Comparison of ENCODE assay signal across 8 mouse cellular contexts in the genomic region with DNA sequence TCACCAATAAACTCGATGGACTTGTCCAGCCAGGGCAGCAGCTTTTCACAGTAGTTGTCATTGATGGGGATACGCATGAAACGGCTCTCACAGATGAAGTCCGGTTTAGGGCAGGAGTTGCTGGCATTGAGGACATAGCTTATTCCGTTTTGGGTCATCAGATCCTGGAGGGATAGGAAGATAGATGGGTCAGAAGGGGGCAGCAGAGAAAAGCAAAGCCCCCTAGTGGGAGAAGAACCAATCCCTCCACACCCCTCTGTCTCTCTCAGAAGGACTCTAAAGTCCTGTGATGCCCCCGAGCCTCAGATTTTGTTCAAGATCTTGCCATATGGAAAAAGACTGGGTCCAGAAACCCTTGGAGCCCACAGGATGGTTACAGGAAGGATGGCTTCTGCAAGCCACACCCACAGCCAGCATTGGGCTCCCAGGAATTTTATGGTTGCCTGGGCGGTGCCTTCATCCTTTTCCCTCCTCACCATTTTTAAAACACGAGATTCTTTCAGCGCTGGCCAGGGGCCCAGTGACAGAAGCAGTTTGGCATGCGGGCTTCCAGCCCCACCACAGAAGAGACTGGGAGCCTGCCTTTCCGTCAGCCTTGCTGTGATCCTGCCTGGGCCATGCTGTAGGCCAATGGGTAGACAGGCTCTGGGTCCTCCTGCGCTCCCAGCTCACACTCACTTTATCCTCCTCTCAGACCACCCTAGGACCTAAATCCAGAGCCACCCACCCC. TPM values are rescaled to one million over a fixed set of nuclear protein-coding genes. Genes with fewer than 3 reads are reported as not detected.
DNase-seq lines count a peak whose midpoint lies in the region; ATAC-seq lines count a peak whose summit lies in the region.

No protein-coding gene starts in this region.

- H3K36me3 ChIP-seq in heart, embryonic 16.5 days (ENCODE audit: control insufficient read depth, insufficient read depth), result peaks cover 17% of the 10 kb centered on the region
- H3K36me3 ChIP-seq in lung, embryonic 15.5 days, result no peaks in the 10 kb centered on the region
- H3K36me3 ChIP-seq in midbrain, embryonic 13.5 days, result peaks cover 91% of the 10 kb centered on the region

- WGBS in heart, embryonic 16.5 days, result 35% methylated on average over 12 of the region's 12 CpGs
- 26% methylated on average over 12 of the region's 12 CpGs for WGBS in lung, embryonic 15.5 days
- 36% methylated on average over 12 of the region's 12 CpGs for WGBS in midbrain, embryonic 13.5 days

- DNase-seq in cerebellum, adult 11 months, result peak; percentile 40
- no peak for DNase-seq in cerebellum, postnatal 4 days (ENCODE audit: low spot score in 2 of 2)
- DNase-seq in 3134 (ENCODE audit: extremely low read depth, insufficient read length, low spot score), result peak; percentile 86
- DNase-seq in cerebellum, postnatal 36 days, result peak; percentile 43 to 53
- no peak for DNase-seq in embryo, embryonic 10 days (ENCODE audit: low spot score)

- H3K9ac ChIP-seq in heart, embryonic 16.5 days (ENCODE audit: low read length), result peak overlapping the region; percentile 58
- H3K9ac ChIP-seq in lung, embryonic 15.5 days, result no peak overlapping the region
- H3K9ac ChIP-seq in midbrain, embryonic 13.5 days (replicated peaks), result no peak overlapping the region

- peaks cover 14% of the 10 kb centered on the region for H3K27me3 ChIP-seq in heart, embryonic 16.5 days (ENCODE audit: control insufficient read depth, insufficient read depth, low read length)
- H3K27me3 ChIP-seq in lung, embryonic 15.5 days, result peaks cover 45% of the 10 kb centered on the region
- peaks cover 44% of the 10 kb centered on the region for H3K27me3 ChIP-seq in midbrain, embryonic 13.5 days

- peak; percentile 56; the same call in 1 of the 2 replicates for ATAC-seq in heart, embryonic 16.5 days (replicated peaks; ENCODE audit: extremely low read depth, insufficient read depth, low FRiP score)
- ATAC-seq in lung, embryonic 15.5 days (ENCODE audit: borderline replicate concordance, extremely low read depth, low FRiP score, low TSS enrichment), result peak; percentile 41; the same call in 1 of the 2 replicates
- ATAC-seq in midbrain, embryonic 13.5 days, result no peak

- H3K4me1 ChIP-seq in heart, embryonic 16.5 days (ENCODE audit: control insufficient read depth, insufficient read depth, low read length), result peaks cover 32% of the 10 kb centered on the region
- H3K4me1 ChIP-seq in lung, embryonic 15.5 days, result peaks cover 26% of the 10 kb centered on the region
- peaks cover 38% of the 10 kb centered on the region for H3K4me1 ChIP-seq in midbrain, embryonic 13.5 days (replicated peaks)

- no peaks in the 10 kb centered on the region for H3K9me3 ChIP-seq in heart, embryonic 16.5 days (replicated peaks; ENCODE audit: control insufficient read depth, low read length)
- no peaks in the 10 kb centered on the region for H3K9me3 ChIP-seq in lung, embryonic 15.5 days
- no peaks in the 10 kb centered on the region for H3K9me3 ChIP-seq in midbrain, embryonic 13.5 days

- H3K27ac ChIP-seq in heart, embryonic 16.5 days (ENCODE audit: low read length), result peak overlapping the region; percentile 61
- 0 out of 2 replicates have a peak overlapping the region, but pooled peaks have one; percentile 24 for H3K27ac ChIP-seq in lung, embryonic 15.5 days
- no peak overlapping the region for H3K27ac ChIP-seq in midbrain, embryonic 13.5 days

- H3K4me3 ChIP-seq in heart, embryonic 16.5 days (ENCODE audit: low read length), result no peak overlapping the region
- H3K4me3 ChIP-seq in lung, embryonic 15.5 days, result no peak overlapping the region
- no peak overlapping the region for H3K4me3 ChIP-seq in midbrain, embryonic 13.5 days (replicated peaks)

- H3K4me2 ChIP-seq in heart, embryonic 16.5 days (ENCODE audit: low read depth, low read length), result peak overlapping the region; percentile 12; the same call in 1 of the 2 replicates
- H3K4me2 ChIP-seq in lung, embryonic 15.5 days, result no peak overlapping the region
- no peak overlapping the region for H3K4me2 ChIP-seq in midbrain, embryonic 13.5 days (replicated peaks)

RNA-seq across cellular contexts. Expression of gene Dusp8, which starts 11.9 kb away (rescaled TPM):
- polyA plus RNA-seq in heart, embryonic 16.5 days (2015; fragmentation: Nextera tagmentation; extraction: Ambion mirVana), result 9.3 and 11.1 TPM in 2 replicates
- 2.5 and 2.7 TPM in 2 replicates for polyA plus RNA-seq in lung, embryonic 15.5 days (2015; fragmentation: Nextera tagmentation; extraction: Ambion mirVana)
- polyA plus RNA-seq in midbrain, embryonic 13.5 days (2015; fragmentation: Nextera tagmentation; extraction: Ambion mirVana), result 66.0 and 69.1 TPM in 2 replicates

RNA-seq across cellular contexts. Expression of gene Mob2, which starts 22.9 kb away (rescaled TPM):
- 54.3 and 56.3 TPM in 2 replicates for polyA plus RNA-seq in heart, embryonic 16.5 days (2015; fragmentation: Nextera tagmentation; extraction: Ambion mirVana)
- 74.7 and 80.1 TPM in 2 replicates for polyA plus RNA-seq in lung, embryonic 15.5 days (2015; fragmentation: Nextera tagmentation; extraction: Ambion mirVana)
- polyA plus RNA-seq in midbrain, embryonic 13.5 days (2015; fragmentation: Nextera tagmentation; extraction: Ambion mirVana), result 52.3 and 56.9 TPM in 2 replicates

RNA-seq across cellular contexts. Expression of gene Gm45618, which starts 36.8 kb away (rescaled TPM):
- not detected in 2 replicates for polyA plus RNA-seq in heart, embryonic 16.5 days (2015; fragmentation: Nextera tagmentation; extraction: Ambion mirVana)
- polyA plus RNA-seq in lung, embryonic 15.5 days (2015; fragmentation: Nextera tagmentation; extraction: Ambion mirVana), result not detected in 2 replicates
- polyA plus RNA-seq in midbrain, embryonic 13.5 days (2015; fragmentation: Nextera tagmentation; extraction: Ambion mirVana), result 0.44 TPM in 1 of 2 replicates, not detected in the other

RNA-seq across cellular contexts. Expression of gene Gm39115, which starts 52.1 kb away (rescaled TPM):
- not detected in 2 replicates for polyA plus RNA-seq in heart, embryonic 16.5 days (2015; fragmentation: Nextera tagmentation; extraction: Ambion mirVana)
- polyA plus RNA-seq in lung, embryonic 15.5 days (2015; fragmentation: Nextera tagmentation; extraction: Ambion mirVana), result not detected in 2 replicates
- not detected in 2 replicates for polyA plus RNA-seq in midbrain, embryonic 13.5 days (2015; fragmentation: Nextera tagmentation; extraction: Ambion mirVana)

Comparison
In these comparisons a context has a peak if more than half of its experiments do, and no peak if none do; other contexts are left out.
1. DNase-seq: peak in cerebellum, adult 11 months (single experiment), 3134 (single experiment) and cerebellum, postnatal 36 days (2 of 2); none in cerebellum, postnatal 4 days (0 of 2) and embryo, embryonic 10 days (single experiment).